Mouse (Mus musculus) testis, adult 2 months (tissue): ENCODE measurements at regions not wholly inside any gene's neighbourhood (a gene's known extent, or its start where the extent isn't known, plus 50 kb on each side); places are given as distances from the start of the nearest gene placed in this dataset.
A peak's percentile ranks its signal among the peaks of the same experiment; 100 is the strongest.

ENCODE experiments used
- H3K27ac ChIP-seq: fragments of 200-500 bp; 2 replicates; pipeline ENCODE4 v1.5.1; 2012; ENCODE audit warnings: low read depth, low read length; ENCODE audit not compliant: control insufficient read depth, insufficient read depth
- H3K27me3 ChIP-seq: fragments of 200-500 bp; 2 replicates; pipeline ENCODE4 v1.6.1; 2012; ENCODE audit warnings: mild to moderate bottlenecking, low read length, moderate library complexity; ENCODE audit not compliant: control insufficient read depth, insufficient read depth
- H3K36me3 ChIP-seq: fragments of 200-500 bp; 2 replicates; pipeline ENCODE4 v1.6.1; 2012; ENCODE audit warnings: mild to moderate bottlenecking, low read length; ENCODE audit not compliant: control insufficient read depth, insufficient read depth
- H3K4me1 ChIP-seq: fragments of 200-500 bp; 2 replicates; pipeline ENCODE4 v1.6.1; 2012; ENCODE audit warnings: low read length; ENCODE audit not compliant: control insufficient read depth, insufficient read depth
- H3K4me3 ChIP-seq: fragments of 200-500 bp; 2 replicates; pipeline ENCODE4 v1.5.1; 2012; ENCODE audit warnings: low read depth, mild to moderate bottlenecking, low read length, moderate library complexity, mixed read lengths; ENCODE audit not compliant: control insufficient read depth
- CTCF ChIP-seq: fragments of 200-500 bp; IDR thresholded peaks from 2 replicates; pipeline ENCODE4 v1.5.1; 2012; ENCODE audit warnings: low read depth, mild to moderate bottlenecking, inconsistent platforms, low read length, moderate library complexity; ENCODE audit not compliant: control insufficient read depth, insufficient read depth, insufficient replicate concordance
- POLR2A ChIP-seq: fragments of 200-500 bp; IDR thresholded peaks from 2 replicates; pipeline ENCODE4 v1.6.1; 2012; ENCODE audit warnings: low read depth, mild to moderate bottlenecking, inconsistent platforms, low read length, moderate library complexity; ENCODE audit not compliant: control insufficient read depth

- no peaks in the 10 kb centered on the region for H3K4me1 ChIP-seq
- no peaks in the 10 kb centered on the region for H3K27me3 ChIP-seq
- no peak overlapping the region for H3K4me3 ChIP-seq
- no peak overlapping the region for H3K27ac ChIP-seq
- TF ChIP-seq CTCF = peak; percentile 72; the same call in 1 of the 2 replicates
- no peak for TF ChIP-seq POLR2A
- no peaks in the 10 kb centered on the region for H3K36me3 ChIP-seq
Observed at GRCm38 (mm10) chr2:174532671-174533363, 59.9 kb upstream of the Prelid3b start.

GRCm38 (mm10) chr2:174540717-174541116 is 67.8 kb upstream of the Prelid3b start:
- no peaks in the 10 kb centered on the region for H3K27me3 ChIP-seq
- no peak for TF ChIP-seq POLR2A
- TF ChIP-seq CTCF = no peak
- no peaks in the 10 kb centered on the region for H3K4me1 ChIP-seq
- no peak overlapping the region for H3K4me3 ChIP-seq
- H3K27ac ChIP-seq = no peak overlapping the region
- no peaks in the 10 kb centered on the region for H3K36me3 ChIP-seq

- no peaks in the 10 kb centered on the region for H3K36me3 ChIP-seq
- H3K4me1 ChIP-seq = no peaks in the 10 kb centered on the region
- H3K27ac ChIP-seq = no peak overlapping the region
- no peaks in the 10 kb centered on the region for H3K27me3 ChIP-seq
- no peak overlapping the region for H3K4me3 ChIP-seq
- TF ChIP-seq POLR2A (no peak), CTCF (no peak)
Observed at GRCm38 (mm10) chr2:174547207-174547606, 74.3 kb upstream of the Prelid3b start.

GRCm38 (mm10) chr2:174547701-174548100 is 74.8 kb upstream of the Prelid3b start:
- H3K27ac ChIP-seq = no peak overlapping the region
- TF ChIP-seq POLR2A (no peak), CTCF (no peak)
- no peaks in the 10 kb centered on the region for H3K27me3 ChIP-seq
- no peaks in the 10 kb centered on the region for H3K4me1 ChIP-seq
- no peak overlapping the region for H3K4me3 ChIP-seq
- H3K36me3 ChIP-seq = no peaks in the 10 kb centered on the region

GRCm38 (mm10) chr2:174548776-174549175 is 75.9 kb upstream of the Prelid3b start:
- no peaks in the 10 kb centered on the region for H3K36me3 ChIP-seq
- H3K4me1 ChIP-seq = no peaks in the 10 kb centered on the region
- TF ChIP-seq POLR2A = no peak
- no peak overlapping the region for H3K27ac ChIP-seq
- no peak overlapping the region for H3K4me3 ChIP-seq
- H3K27me3 ChIP-seq = no peaks in the 10 kb centered on the region

GRCm38 (mm10) chr2:174555778-174556177 is 82.9 kb upstream of the Prelid3b start:
- Histone ChIP-seq H3K27me3 (no peaks in the 10 kb centered on the region), H3K36me3 (no peaks in the 10 kb centered on the region), H3K4me3 (no peak overlapping the region), H3K4me1 (peaks cover 4% of the 10 kb centered on the region), H3K27ac (no peak overlapping the region)
- TF ChIP-seq POLR2A = no peak
- TF ChIP-seq CTCF = no peak

GRCm38 (mm10) chr2:174561828-174562429 is 81.4 kb upstream of the Zfp831 start:
- no peaks in the 10 kb centered on the region for H3K36me3 ChIP-seq
- H3K4me3 ChIP-seq = no peak overlapping the region
- peaks cover 3% of the 10 kb centered on the region; the same call in 1 of the 2 replicates for H3K4me1 ChIP-seq
- no peaks in the 10 kb centered on the region for H3K27me3 ChIP-seq
- no peak overlapping the region for H3K27ac ChIP-seq
- TF ChIP-seq CTCF (no peak), POLR2A (no peak)
